Mouse (Mus musculus): ENCODE data around the gene Zfp787. TPM values are rescaled to one million over a fixed set of nuclear protein-coding genes. Genes with fewer than 3 reads are reported as not detected.

Zfp787 gene
- polyA plus RNA-seq, 1 experiment from 2014 or later: 11.2 TPM

DNA sequence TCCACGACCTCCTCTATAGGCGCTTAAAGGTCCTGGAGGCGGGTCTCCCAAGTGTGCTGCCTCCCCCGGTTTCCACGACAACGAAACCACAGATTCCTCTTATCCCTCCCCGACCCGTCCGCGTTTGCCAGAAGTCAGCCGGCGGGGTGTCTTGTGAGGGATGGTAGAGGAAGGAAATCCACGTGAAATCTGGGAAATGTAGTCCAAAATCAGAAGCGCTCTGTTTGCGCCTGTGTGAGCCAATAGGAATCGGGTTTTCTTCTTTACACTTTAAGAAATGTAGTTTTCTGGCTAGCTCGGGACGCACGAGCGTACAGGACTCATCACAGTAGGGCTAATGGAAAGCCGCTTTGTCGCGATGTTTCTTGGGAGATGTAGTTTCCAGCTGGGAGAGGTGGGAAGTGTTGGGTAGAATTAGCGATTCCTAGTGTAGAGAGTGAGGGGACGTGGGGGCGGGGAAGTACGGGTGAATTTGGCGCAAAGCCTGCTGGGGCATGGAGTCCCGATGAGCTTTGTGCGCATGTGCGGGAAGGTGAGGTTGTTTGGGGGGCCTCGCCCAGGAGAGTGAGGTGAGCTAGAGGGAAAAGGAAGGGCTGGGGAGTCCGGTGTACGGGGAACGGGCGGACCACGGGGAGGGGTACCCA is 16.3 kb upstream of the Zfp787 start, which contains the start of gene Zfp444:
Gene Zfp444, plus strand, starts transcription at position 221 of the 644 bp plus-strand sequence.
- peak within 1 kb of the TSS; percentile 73 for H3K9ac ChIP-seq (ENCODE audit: low read length)
- H3K4me3 ChIP-seq (ENCODE audit: low read depth, low read length): peak within 1 kb of the TSS; percentile 68
- H3K27me3 ChIP-seq (ENCODE audit: control insufficient read depth, insufficient read depth, low read length): no peaks in the 10 kb centered on the region
- H3K4me2 ChIP-seq (ENCODE audit: low read depth, low read length, severe bottlenecking): peak within 1 kb of the TSS; percentile 77
- WGBS: under 1% methylated on average over 37 of the region's 37 CpGs
- no peaks in the 10 kb centered on the region for H3K4me1 ChIP-seq (replicated peaks; ENCODE audit: control insufficient read depth, insufficient read depth, low read length)
- no peaks in the 10 kb centered on the region for H3K36me3 ChIP-seq (ENCODE audit: control insufficient read depth, insufficient read depth, low read length)
- ATAC-seq (replicated peaks; ENCODE audit: low FRiP score) (peak; percentile 95), DNase-seq (ENCODE audit: low spot score) (peak; percentile 97)
- peak within 1 kb of the TSS; percentile 63 for H3K27ac ChIP-seq (ENCODE audit: low read depth, low read length)
- H3K9me3 ChIP-seq (ENCODE audit: control insufficient read depth, low read length): no peaks in the 10 kb centered on the region

DNA sequence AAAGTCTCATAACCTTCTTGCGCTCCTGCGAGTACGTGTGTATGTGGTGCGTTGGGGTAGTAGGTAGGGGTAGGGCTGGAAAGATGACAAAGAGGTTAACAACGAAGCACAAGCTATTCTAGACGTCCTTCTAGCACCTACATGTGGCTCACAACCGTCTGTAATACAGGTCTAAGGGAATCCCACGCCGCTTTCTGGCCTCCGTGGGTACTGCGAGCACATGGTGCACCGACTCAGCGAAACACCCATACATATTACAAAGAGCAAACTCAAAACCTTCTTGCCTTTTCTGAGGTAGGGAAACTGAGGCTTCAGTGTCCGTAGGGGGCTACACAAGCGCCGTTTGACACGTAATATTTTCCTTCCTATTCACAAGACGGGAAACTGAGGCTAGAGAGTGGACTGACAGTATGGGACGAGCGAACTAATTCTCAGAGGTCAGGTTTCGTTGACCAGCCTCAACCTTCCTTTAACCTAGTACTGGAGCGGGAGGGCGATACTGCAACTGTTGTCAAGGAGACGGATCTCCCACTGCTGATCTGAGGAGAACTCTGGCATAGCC is 15.7 kb upstream of the Zfp787 start:
- Histone ChIP-seq H3K4me3 (ENCODE audit: low read depth, low read length) (peak overlapping the region; percentile 68), H3K36me3 (ENCODE audit: control insufficient read depth, insufficient read depth, low read length) (no peaks in the 10 kb centered on the region), H3K4me2 (ENCODE audit: low read depth, low read length, severe bottlenecking) (peak overlapping the region; percentile 77), H3K9me3 (ENCODE audit: control insufficient read depth, low read length) (no peaks in the 10 kb centered on the region), H3K4me1 (replicated peaks; ENCODE audit: control insufficient read depth, insufficient read depth, low read length) (no peaks in the 10 kb centered on the region), H3K9ac (ENCODE audit: low read length) (peak overlapping the region; percentile 49), H3K27me3 (ENCODE audit: control insufficient read depth, insufficient read depth, low read length) (no peaks in the 10 kb centered on the region), H3K27ac (ENCODE audit: low read depth, low read length) (peak overlapping the region; percentile 63)
- peak; percentile 74 for DNase-seq (ENCODE audit: low spot score)
- 1% methylated on average over 24 of the region's 24 CpGs for WGBS
- ATAC-seq (replicated peaks; ENCODE audit: low FRiP score): peak; percentile 14

DNA sequence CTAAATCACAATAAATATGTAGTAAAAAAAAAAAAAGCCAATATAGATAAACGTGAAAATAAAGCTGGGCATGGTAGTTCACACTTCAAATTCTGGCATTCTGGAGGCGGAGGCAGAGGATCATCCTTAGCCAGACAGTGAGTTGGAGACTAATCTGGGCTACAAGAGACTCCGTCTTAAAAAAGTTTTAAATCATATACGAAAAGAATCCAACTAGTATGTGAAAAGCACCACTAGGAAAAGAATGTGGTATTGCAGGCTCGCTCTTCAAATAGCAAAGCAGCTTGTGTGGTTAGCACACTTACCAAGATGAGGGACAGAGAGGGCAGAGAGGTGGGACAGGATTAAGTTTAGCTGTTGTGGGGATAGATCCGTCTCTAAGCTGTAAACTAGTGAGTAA is 15.1 kb upstream of the Zfp787 start:
- no peak for ATAC-seq (replicated peaks; ENCODE audit: low FRiP score)
- no peaks in the 10 kb centered on the region for H3K36me3 ChIP-seq (ENCODE audit: control insufficient read depth, insufficient read depth, low read length)
- H3K9me3 ChIP-seq (ENCODE audit: control insufficient read depth, low read length): no peaks in the 10 kb centered on the region
- WGBS: 53% methylated on average over 6 of the region's 6 CpGs
- peak overlapping the region; percentile 68; the same call in 1 of the 2 replicates for H3K4me3 ChIP-seq (ENCODE audit: low read depth, low read length)
- H3K27me3 ChIP-seq (ENCODE audit: control insufficient read depth, insufficient read depth, low read length): no peaks in the 10 kb centered on the region
- no peaks in the 10 kb centered on the region for H3K4me1 ChIP-seq (replicated peaks; ENCODE audit: control insufficient read depth, insufficient read depth, low read length)
- H3K27ac ChIP-seq (ENCODE audit: low read depth, low read length): peak overlapping the region; percentile 37
- H3K9ac ChIP-seq (ENCODE audit: low read length): peak overlapping the region; percentile 49
- DNase-seq (ENCODE audit: low spot score): no peak
- peak overlapping the region; percentile 77 for H3K4me2 ChIP-seq (ENCODE audit: low read depth, low read length, severe bottlenecking)

DNA sequence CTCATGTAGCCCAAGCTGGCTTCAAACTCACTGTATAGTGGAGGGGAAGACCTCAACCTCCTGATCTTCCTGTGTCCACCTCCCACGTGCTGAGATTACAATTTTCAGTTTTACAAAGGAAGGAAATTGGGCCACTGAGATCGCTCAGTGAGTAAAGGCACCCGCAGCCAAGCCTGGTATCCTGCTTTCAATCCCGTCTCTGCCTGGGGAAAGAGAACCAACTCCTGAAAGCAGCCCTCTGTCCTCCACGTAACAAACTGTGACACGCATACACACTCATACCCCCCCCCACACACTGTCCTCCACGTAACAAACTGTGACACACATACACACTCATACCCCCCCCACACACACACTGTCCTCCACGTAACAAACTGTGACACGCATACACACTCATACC is 14.6 kb upstream of the Zfp787 start:
- no peaks in the 10 kb centered on the region for H3K4me1 ChIP-seq (replicated peaks; ENCODE audit: control insufficient read depth, insufficient read depth, low read length)
- no peak overlapping the region for H3K4me2 ChIP-seq (ENCODE audit: low read depth, low read length, severe bottlenecking)
- DNase-seq (ENCODE audit: low spot score): no peak
- no peak overlapping the region for H3K9ac ChIP-seq (ENCODE audit: low read length)
- H3K4me3 ChIP-seq (ENCODE audit: low read depth, low read length): no peak overlapping the region
- H3K27me3 ChIP-seq (ENCODE audit: control insufficient read depth, insufficient read depth, low read length): no peaks in the 10 kb centered on the region
- ATAC-seq (replicated peaks; ENCODE audit: low FRiP score): no peak
- 86% methylated on average over 9 of the region's 9 CpGs for WGBS
- H3K27ac ChIP-seq (ENCODE audit: low read depth, low read length): no peak overlapping the region
- H3K36me3 ChIP-seq (ENCODE audit: control insufficient read depth, insufficient read depth, low read length): no peaks in the 10 kb centered on the region
- H3K9me3 ChIP-seq (ENCODE audit: control insufficient read depth, low read length): no peaks in the 10 kb centered on the region

DNA sequence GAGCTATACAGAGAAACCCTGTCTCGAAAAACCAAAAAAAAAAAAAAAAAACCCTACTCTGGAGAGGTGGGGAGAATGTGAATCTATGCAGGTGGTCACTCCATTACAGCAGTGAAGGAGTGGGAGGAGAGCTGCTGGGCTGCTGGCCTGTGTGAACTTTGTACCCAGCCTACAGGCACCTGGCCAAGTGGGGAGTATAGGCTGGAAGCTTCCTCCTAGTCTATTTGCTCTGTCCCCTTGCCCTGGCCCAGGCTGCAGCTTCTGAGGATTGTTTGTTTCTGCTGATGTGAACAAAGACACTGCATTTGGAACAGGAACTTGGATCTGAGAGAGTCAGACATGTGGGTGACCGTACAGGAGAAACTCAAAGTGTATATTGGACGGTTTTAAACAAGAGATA is 13.6 kb upstream of the Zfp787 start:
- H3K4me3 ChIP-seq (ENCODE audit: low read depth, low read length): no peak overlapping the region
- H3K36me3 ChIP-seq (ENCODE audit: control insufficient read depth, insufficient read depth, low read length): no peaks in the 10 kb centered on the region
- no peak overlapping the region for H3K9ac ChIP-seq (ENCODE audit: low read length)
- no peaks in the 10 kb centered on the region for H3K27me3 ChIP-seq (ENCODE audit: control insufficient read depth, insufficient read depth, low read length)
- no peak overlapping the region for H3K27ac ChIP-seq (ENCODE audit: low read depth, low read length)
- no peaks in the 10 kb centered on the region for H3K4me1 ChIP-seq (replicated peaks; ENCODE audit: control insufficient read depth, insufficient read depth, low read length)
- DNase-seq (ENCODE audit: low spot score) (no peak), ATAC-seq (replicated peaks; ENCODE audit: low FRiP score) (no peak)
- no peak overlapping the region for H3K4me2 ChIP-seq (ENCODE audit: low read depth, low read length, severe bottlenecking)
- WGBS: 81% methylated on average over 3 of the region's 3 CpGs
- no peaks in the 10 kb centered on the region for H3K9me3 ChIP-seq (ENCODE audit: control insufficient read depth, low read length)

DNA sequence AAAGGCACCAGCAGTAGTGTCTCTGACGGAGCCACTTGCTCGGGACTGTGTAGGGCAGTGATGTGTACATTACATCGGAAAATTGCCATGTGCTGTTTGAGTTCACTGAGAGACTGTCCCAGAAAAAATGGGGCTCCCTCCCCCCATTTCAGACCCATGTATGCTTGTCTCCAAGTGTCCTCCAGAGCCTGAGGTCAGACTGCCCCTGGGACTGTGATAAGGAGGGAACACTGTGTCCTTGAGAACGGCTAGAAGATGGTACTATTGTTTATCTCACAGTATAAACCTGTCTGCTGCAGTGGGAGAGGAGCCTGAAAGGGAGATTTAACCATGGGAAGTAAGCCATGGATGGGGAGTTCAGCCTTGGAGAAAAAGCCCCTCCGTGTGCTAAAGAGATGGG is 8.9 kb upstream of the Zfp787 start:
- Histone ChIP-seq H3K4me3 (ENCODE audit: low read depth, low read length) (no peak overlapping the region), H3K9ac (ENCODE audit: low read length) (no peak overlapping the region), H3K27ac (ENCODE audit: low read depth, low read length) (no peak overlapping the region), H3K9me3 (ENCODE audit: control insufficient read depth, low read length) (no peaks in the 10 kb centered on the region), H3K4me1 (replicated peaks; ENCODE audit: control insufficient read depth, insufficient read depth, low read length) (no peaks in the 10 kb centered on the region), H3K4me2 (ENCODE audit: low read depth, low read length, severe bottlenecking) (no peak overlapping the region), H3K36me3 (ENCODE audit: control insufficient read depth, insufficient read depth, low read length) (no peaks in the 10 kb centered on the region), H3K27me3 (ENCODE audit: control insufficient read depth, insufficient read depth, low read length) (no peaks in the 10 kb centered on the region)
- ATAC-seq (replicated peaks; ENCODE audit: low FRiP score) (no peak), DNase-seq (ENCODE audit: low spot score) (no peak)
- 75% methylated on average over 5 of the region's 5 CpGs for WGBS

DNA sequence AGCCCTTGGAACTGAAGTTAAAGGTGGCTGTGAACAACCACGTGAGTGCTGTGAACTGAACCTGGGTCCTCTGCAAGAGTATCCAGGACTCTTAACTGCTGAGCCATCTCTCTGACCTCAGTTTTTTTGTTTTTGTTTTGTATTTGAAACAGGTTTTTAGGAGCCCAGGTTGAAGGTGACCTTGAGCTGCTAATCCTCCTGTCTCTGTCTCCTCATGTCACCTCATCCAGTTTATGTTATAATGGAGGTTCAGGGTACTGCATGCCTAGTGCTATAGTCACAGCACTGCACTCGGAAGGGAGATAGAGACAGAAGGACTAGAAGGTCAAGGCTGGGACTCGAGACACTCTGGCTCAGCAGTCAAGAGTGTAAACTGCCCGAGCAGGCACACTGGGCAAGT is 6.4 kb upstream of the Zfp787 start:
- H3K9ac ChIP-seq (ENCODE audit: low read length): no peak overlapping the region
- no peaks in the 10 kb centered on the region for H3K4me1 ChIP-seq (replicated peaks; ENCODE audit: control insufficient read depth, insufficient read depth, low read length)
- no peak overlapping the region for H3K27ac ChIP-seq (ENCODE audit: low read depth, low read length)
- ATAC-seq (replicated peaks; ENCODE audit: low FRiP score): no peak
- H3K4me3 ChIP-seq (ENCODE audit: low read depth, low read length): no peak overlapping the region
- no peaks in the 10 kb centered on the region for H3K36me3 ChIP-seq (ENCODE audit: control insufficient read depth, insufficient read depth, low read length)
- no peak for DNase-seq (ENCODE audit: low spot score)
- no peaks in the 10 kb centered on the region for H3K9me3 ChIP-seq (ENCODE audit: control insufficient read depth, low read length)
- H3K27me3 ChIP-seq (ENCODE audit: control insufficient read depth, insufficient read depth, low read length): no peaks in the 10 kb centered on the region
- H3K4me2 ChIP-seq (ENCODE audit: low read depth, low read length, severe bottlenecking): no peak overlapping the region
- WGBS: 71% methylated on average over 4 of the region's 4 CpGs

DNA sequence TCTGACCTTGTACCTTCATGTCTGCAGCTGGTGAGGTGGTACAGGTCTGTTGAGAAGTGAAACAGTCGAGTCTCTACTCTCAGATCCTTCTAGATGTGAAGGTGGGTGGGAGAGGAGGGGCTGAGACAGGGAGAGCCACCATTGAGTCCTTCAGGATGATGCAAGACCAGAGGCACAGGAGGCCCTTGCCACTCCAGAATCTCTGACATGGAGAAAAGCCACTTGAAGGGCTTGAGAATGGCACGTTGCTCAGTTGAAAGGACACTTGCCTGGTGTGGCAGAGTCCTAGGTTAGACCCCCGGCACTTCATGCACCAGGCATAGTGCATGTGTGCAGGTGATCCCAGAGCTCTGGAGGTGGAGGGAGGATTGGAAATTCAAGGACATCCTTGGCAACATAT is 5.7 kb upstream of the Zfp787 start:
- no peak overlapping the region for H3K4me2 ChIP-seq (ENCODE audit: low read depth, low read length, severe bottlenecking)
- WGBS: 56% methylated on average over 3 of the region's 3 CpGs
- H3K9ac ChIP-seq (ENCODE audit: low read length): no peak overlapping the region
- no peaks in the 10 kb centered on the region for H3K9me3 ChIP-seq (ENCODE audit: control insufficient read depth, low read length)
- no peak overlapping the region for H3K4me3 ChIP-seq (ENCODE audit: low read depth, low read length)
- DNase-seq (ENCODE audit: low spot score) (no peak), ATAC-seq (replicated peaks; ENCODE audit: low FRiP score) (no peak)
- H3K4me1 ChIP-seq (replicated peaks; ENCODE audit: control insufficient read depth, insufficient read depth, low read length): peaks cover under 1% of the 10 kb centered on the region; the same call in 1 of the 2 replicates
- no peaks in the 10 kb centered on the region for H3K27me3 ChIP-seq (ENCODE audit: control insufficient read depth, insufficient read depth, low read length)
- H3K27ac ChIP-seq (ENCODE audit: low read depth, low read length): no peak overlapping the region
- no peaks in the 10 kb centered on the region for H3K36me3 ChIP-seq (ENCODE audit: control insufficient read depth, insufficient read depth, low read length)

DNA sequence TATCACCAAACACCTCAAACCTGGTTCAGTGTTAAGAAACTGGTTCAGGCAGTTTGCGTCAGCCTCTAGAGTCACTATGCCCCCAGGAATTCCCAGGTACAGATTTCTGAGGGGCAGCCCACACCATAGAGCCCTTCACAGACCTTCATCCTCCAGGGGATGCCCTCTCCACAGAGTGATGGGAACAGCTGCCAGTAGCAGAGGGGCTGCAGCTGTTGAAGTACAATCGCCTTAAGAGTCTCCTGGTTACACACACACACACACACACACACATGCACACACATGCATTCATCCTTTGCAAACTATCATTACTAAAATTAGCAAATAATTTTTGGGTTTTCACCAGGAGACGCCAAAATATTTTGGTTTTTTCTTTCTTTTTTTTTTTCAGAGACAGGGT is 3.8 kb upstream of the Zfp787 start:
- no peaks in the 10 kb centered on the region for H3K27me3 ChIP-seq (ENCODE audit: control insufficient read depth, insufficient read depth, low read length)
- H3K27ac ChIP-seq (ENCODE audit: low read depth, low read length): no peak overlapping the region
- peaks cover 4% of the 10 kb centered on the region; the same call in 1 of the 2 replicates for H3K4me1 ChIP-seq (replicated peaks; ENCODE audit: control insufficient read depth, insufficient read depth, low read length)
- no peak overlapping the region for H3K4me2 ChIP-seq (ENCODE audit: low read depth, low read length, severe bottlenecking)
- 89% methylated on average over 3 of the region's 3 CpGs for WGBS
- H3K4me3 ChIP-seq (ENCODE audit: low read depth, low read length): no peak overlapping the region
- ATAC-seq (replicated peaks; ENCODE audit: low FRiP score) (no peak), DNase-seq (ENCODE audit: low spot score) (no peak)
- H3K36me3 ChIP-seq (ENCODE audit: control insufficient read depth, insufficient read depth, low read length): no peaks in the 10 kb centered on the region
- H3K9me3 ChIP-seq (ENCODE audit: control insufficient read depth, low read length): no peaks in the 10 kb centered on the region
- no peak overlapping the region for H3K9ac ChIP-seq (ENCODE audit: low read length)

Data from forebrain, embryonic 11.5 days (tissue).